Mouse (Mus musculus): ENCODE measurements at regions not wholly inside any gene's neighbourhood (a gene's known extent, or its start where the extent isn't known, plus 50 kb on each side); places are given as distances from the start of the nearest gene placed in this dataset.

DNA sequence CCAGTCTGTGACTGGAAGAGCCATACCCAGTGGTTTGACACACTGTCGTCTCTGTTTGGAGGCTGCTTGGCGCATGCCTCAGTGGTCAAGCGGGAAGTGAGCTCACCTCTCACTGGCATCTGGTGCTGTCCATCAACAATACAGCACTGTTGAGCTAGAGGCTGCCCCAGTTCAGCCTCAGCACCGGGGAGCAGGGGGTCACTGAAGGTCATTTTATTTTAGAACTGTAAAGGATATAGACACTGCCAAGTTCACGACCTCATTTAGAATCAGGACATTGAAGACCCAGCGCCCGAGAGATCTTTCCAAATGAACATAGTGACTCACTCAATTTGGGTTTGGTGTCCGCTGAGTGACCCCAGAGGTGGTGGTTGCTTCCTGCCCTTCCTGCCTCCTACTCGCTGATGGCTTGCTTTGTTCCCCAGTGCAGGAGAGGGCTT, 265.1 kb downstream of the Ajap1 start:
- H3K4me1 ChIP-seq (ENCODE audit: control insufficient read depth in 1 of 2, insufficient read depth in 2 of 2, low read length in 2 of 2): no peaks in the 10 kb centered on the region
- no peaks in the 10 kb centered on the region for H3K9me3 ChIP-seq (replicated peaks; ENCODE audit: insufficient read depth, low read length)
- H3K4me3 ChIP-seq (ENCODE audit: control insufficient read depth in 1 of 2, insufficient read depth in 1 of 2, low read depth in 2 of 2, low read length in 2 of 2): no peak overlapping the region
- H3K27ac ChIP-seq (ENCODE audit: control insufficient read depth, low read depth, low read length): no peak overlapping the region
- TF ChIP-seq E2F4 (IDR thresholded peaks at IDR 0.05; ENCODE audit: borderline replicate concordance, low read depth, low read length): no peak
- TF ChIP-seq CTCF (IDR thresholded peaks at IDR 0.05 in 2 of 3, conservative IDR thresholded peaks at IDR 0.05 in 1 of 3; ENCODE audit: control insufficient read depth in 1 of 3, insufficient read depth in 1 of 3, low read depth in 2 of 3, low read length in 3 of 3, poor library complexity in 1 of 3, severe bottlenecking in 1 of 3): no peak
- TF ChIP-seq MAX (IDR thresholded peaks at IDR 0.05; ENCODE audit: low read length): no peak
- TF ChIP-seq GABPA (IDR thresholded peaks at IDR 0.05; ENCODE audit: low read depth, low read length): no peak
- TF ChIP-seq POLR2AphosphoS2 (IDR thresholded peaks at IDR 0.05; ENCODE audit: low read length): no peak
- no peak for TF ChIP-seq HCFC1 (IDR thresholded peaks at IDR 0.05; ENCODE audit: low read depth, low read length)
- H3K36me3 ChIP-seq (ENCODE audit: control insufficient read depth in 1 of 2, insufficient read depth in 2 of 2, low read length in 2 of 2): no peaks in the 10 kb centered on the region
- no peak for DNase-seq (ENCODE audit: low read depth, low spot score)
- no peaks in the 10 kb centered on the region for H3K27me3 ChIP-seq (ENCODE audit: control insufficient read depth in 1 of 2, insufficient read depth in 2 of 2, low read length in 2 of 2)
- no peaks in the 10 kb centered on the region for H3K79me2 ChIP-seq (ENCODE audit: control insufficient read depth, insufficient read depth, low read length, poor library complexity)
- H3K9ac ChIP-seq (ENCODE audit: control insufficient read depth, low read depth, low read length, poor library complexity, severe bottlenecking): no peak overlapping the region

- TF ChIP-seq RCOR1 (IDR thresholded peaks at IDR 0.05; ENCODE audit: low read depth, low read length) (no peak), JUND (IDR thresholded peaks at IDR 0.05; ENCODE audit: low read depth, low read length) (no peak), CTCF (IDR thresholded peaks at IDR 0.05 in 2 of 3, conservative IDR thresholded peaks at IDR 0.05 in 1 of 3; ENCODE audit: control insufficient read depth in 1 of 3, insufficient read depth in 1 of 3, low read depth in 2 of 3, low read length in 3 of 3, poor library complexity in 1 of 3, severe bottlenecking in 1 of 3) (no peak), TAL1 (IDR thresholded peaks at IDR 0.05; ENCODE audit: low read length) (no peak), MAFK (IDR thresholded peaks at IDR 0.05; ENCODE audit: borderline replicate concordance, low read depth, low read length) (no peak), ZMIZ1 (IDR thresholded peaks at IDR 0.05; ENCODE audit: low read depth, low read length) (no peak), USF1 (IDR thresholded peaks at IDR 0.05; ENCODE audit: low read depth, low read length) (no peak), BHLHE40 (IDR thresholded peaks at IDR 0.05; ENCODE audit: borderline replicate concordance, low read depth, low read length) (no peak), TBP (IDR thresholded peaks at IDR 0.05; ENCODE audit: low read depth, low read length) (no peak), SIN3A (IDR thresholded peaks at IDR 0.05; ENCODE audit: low read length) (no peak), MAX (IDR thresholded peaks at IDR 0.05; ENCODE audit: low read length) (no peak), HCFC1 (IDR thresholded peaks at IDR 0.05; ENCODE audit: low read depth, low read length) (no peak), POLR2A (IDR thresholded peaks at IDR 0.05; ENCODE audit: control insufficient read depth in 1 of 2, insufficient read depth in 1 of 2, low read depth in 1 of 2, low read length in 2 of 2, poor library complexity in 1 of 2) (no peak), SMC3 (IDR thresholded peaks at IDR 0.05; ENCODE audit: low read depth, low read length) (no peak), KAT2A (conservative IDR thresholded peaks at IDR 0.05; ENCODE audit: low read depth, low read length) (no peak), MEF2A (IDR thresholded peaks at IDR 0.05; ENCODE audit: extremely low read depth, insufficient replicate concordance, low read depth, low read length, poor library complexity, severe bottlenecking) (no peak), POLR2AphosphoS5 (IDR thresholded peaks at IDR 0.05; ENCODE audit: borderline replicate concordance, low read depth, low read length) (no peak), UBTF (IDR thresholded peaks at IDR 0.05; ENCODE audit: borderline replicate concordance, insufficient read depth, low read depth, low read length) (no peak), EP300 (IDR thresholded peaks at IDR 0.05; ENCODE audit: low read depth in 1 of 2, low read length in 2 of 2) (no peak), NELFE (IDR thresholded peaks at IDR 0.05; ENCODE audit: low read depth, low read length) (no peak)
- H3K27me3 ChIP-seq (ENCODE audit: control insufficient read depth in 1 of 2, insufficient read depth in 2 of 2, low read length in 2 of 2): no peaks in the 10 kb centered on the region
- no peaks in the 10 kb centered on the region for H3K4me1 ChIP-seq (ENCODE audit: control insufficient read depth in 1 of 2, insufficient read depth in 2 of 2, low read length in 2 of 2)
- H3K36me3 ChIP-seq (ENCODE audit: control insufficient read depth in 1 of 2, insufficient read depth in 2 of 2, low read length in 2 of 2): no peaks in the 10 kb centered on the region
- no peak overlapping the region for H3K27ac ChIP-seq (ENCODE audit: control insufficient read depth, low read depth, low read length)
- no peak overlapping the region for H3K4me3 ChIP-seq (ENCODE audit: control insufficient read depth in 1 of 2, insufficient read depth in 1 of 2, low read depth in 2 of 2, low read length in 2 of 2)
- no peak overlapping the region for H3K9ac ChIP-seq (ENCODE audit: control insufficient read depth, low read depth, low read length, poor library complexity, severe bottlenecking)
- no peak for DNase-seq (ENCODE audit: low read depth, low spot score)
- H3K9me3 ChIP-seq (replicated peaks; ENCODE audit: insufficient read depth, low read length): no peaks in the 10 kb centered on the region
- no peaks in the 10 kb centered on the region for H3K79me2 ChIP-seq (ENCODE audit: control insufficient read depth, insufficient read depth, low read length, poor library complexity)
Measured at GRCm38 (mm10) chr4:153212095-153212494, 270.5 kb downstream of the Ajap1 start.
